Mouse (Mus musculus) CH12.LX (cell line): ENCODE measurements around the gene Anapc15-ps.

Experiments
- BHLHE40 ChIP-seq: IDR thresholded peaks from 2 replicates; pipeline ENCODE4 v1.6.1; 2011; ENCODE audit warnings: mild to moderate bottlenecking, low read depth, low read length, improper control_type of control experiment
- CTCF ChIP-seq, 2 experiments: IDR thresholded peaks in 1 of 2; conservative IDR thresholded peaks in 1 of 2; 2 replicates each; pipeline ENCODE4 v1.5.1; 2011 to 2012; ENCODE audit warnings: low read depth in 2 of 2, low read length in 2 of 2, improper control_type of control experiment in 1 of 2, inconsistent platforms in 1 of 2, mild to moderate bottlenecking in 1 of 2, moderate library complexity in 1 of 2
- EP300 ChIP-seq: IDR thresholded peaks from 2 replicates; pipeline ENCODE4 v1.6.1; 2011; ENCODE audit warnings: low read length, improper control_type of control experiment
- GABPA ChIP-seq: IDR thresholded peaks from 2 replicates; pipeline ENCODE4 v1.6.1; 2012; ENCODE audit warnings: low read depth, low read length, improper control_type of control experiment, inconsistent platforms; ENCODE audit not compliant: insufficient replicate concordance
- KAT2A ChIP-seq: IDR thresholded peaks from 2 replicates; pipeline ENCODE4 v1.6.1; 2012; ENCODE audit warnings: low read length, improper control_type of control experiment, inconsistent platforms; ENCODE audit not compliant: insufficient replicate concordance
- MAFK ChIP-seq: IDR thresholded peaks from 2 replicates; pipeline ENCODE4 v1.6.1; 2011; ENCODE audit warnings: low read length, improper control_type of control experiment; ENCODE audit not compliant: insufficient replicate concordance
- POLR2A ChIP-seq: IDR thresholded peaks from 2 replicates; pipeline ENCODE4 v1.6.1; 2011; ENCODE audit warnings: low read depth, mild to moderate bottlenecking, improper control_type of control experiment, low read length
- RCOR1 ChIP-seq: conservative IDR thresholded peaks from 2 replicates; pipeline ENCODE4 v1.6.1; 2012; ENCODE audit warnings: low read depth, mild to moderate bottlenecking, inconsistent platforms, low read length, improper control_type of control experiment
- ZNF384 ChIP-seq: IDR thresholded peaks from 2 replicates; pipeline ENCODE4 v1.6.1; 2012; ENCODE audit warnings: low read depth, low read length, improper control_type of control experiment, inconsistent platforms

GRCm38 (mm10) chr10:95678661-95679060, 5.4 kb upstream of the Anapc15-ps start:
- no peak for TF ChIP-seq RCOR1
- TF ChIP-seq EP300: no peak
- TF ChIP-seq POLR2A: no peak
- no peak for TF ChIP-seq CTCF (conservative IDR thresholded peaks at IDR 0.05 in 1 of 2, IDR thresholded peaks at IDR 0.05 in 1 of 2; ENCODE audit: low read depth in 2 of 2, low read length in 2 of 2)
- no peak for TF ChIP-seq ZNF384
- no peak for TF ChIP-seq GABPA
- no peak for TF ChIP-seq MAFK
- TF ChIP-seq BHLHE40: no peak
- no peak for TF ChIP-seq KAT2A
